Mouse (Mus musculus) kidney, adult 2 months (tissue): ENCODE measurements around the gene Abhd12b.

Experiments
- CTCF ChIP-seq: fragments of 200-500 bp; conservative IDR thresholded peaks from 2 replicates; pipeline ENCODE4 v1.5.1; 2011; ENCODE audit warnings: low read depth, mild to moderate bottlenecking, control low read depth, low read length, moderate library complexity, mixed read lengths; ENCODE audit not compliant: insufficient read depth, insufficient read length
- POLR2A ChIP-seq: fragments of 200-500 bp; IDR thresholded peaks from one replicate; pipeline ENCODE4 v1.6.1; 2011; ENCODE audit warnings: low read depth, low read length, control low read depth

- no peak for TF ChIP-seq CTCF
- no peak for TF ChIP-seq POLR2A
These were observed 38.4 kb downstream of the Abhd12b start for GRCm38 (mm10) chr12:70192267-70192727.
